Mouse (Mus musculus) hindbrain, postnatal 0 days (tissue): Measurements from ENCODE around the gene Prkg1. TPM values are rescaled to one million over a fixed set of nuclear protein-coding genes. Genes with fewer than 3 reads are reported as not detected.
A peak's percentile ranks its signal among the peaks of the same experiment; 100 is the strongest.
"Not testable (repeated sequence)": the region's sequence is repeated elsewhere in the genome, so short reads cannot be mapped to it uniquely, and the experiment has no call there.

Source experiments
- ATAC-seq: fragments of 200-750 bp; cut with Nextera tagmentation; 2 replicates; pipeline ENCODE4 v1.8.0; 2017; ENCODE audit warnings: mild to moderate bottlenecking, moderate TSS enrichment, moderate library complexity
- DNase-seq: peaks from one replicate; pipeline ENCODE4 v3.0.0-alpha.2; 2015; ENCODE audit warnings: low spot score
- H3K27ac ChIP-seq: fragments of 300-500 bp; sonication (generic); 2 replicates; pipeline ENCODE4 v1.5.1; 2014; ENCODE audit warnings: mild to moderate bottlenecking
- H3K27me3 ChIP-seq: fragments of 300-500 bp; sonication (generic); 2 replicates; pipeline ENCODE4 v1.6.1; 2014; ENCODE audit warnings: low read length, mixed read lengths; ENCODE audit not compliant: insufficient read depth
- H3K36me3 ChIP-seq: fragments of 300-500 bp; sonication (generic); 2 replicates; pipeline ENCODE4 v1.6.1; 2014; ENCODE audit warnings: low read length, mixed read lengths; ENCODE audit not compliant: insufficient read depth
- H3K4me1 ChIP-seq: fragments of 300-500 bp; sonication (generic); 2 replicates; pipeline ENCODE4 v1.6.1; 2014; ENCODE audit warnings: antibody characterized with exemption, low read length, mixed read lengths; ENCODE audit not compliant: insufficient read depth
- H3K4me2 ChIP-seq: fragments of 300-500 bp; sonication (generic); 2 replicates; pipeline ENCODE4 v1.6.1; 2014; ENCODE audit warnings: low read depth, mild to moderate bottlenecking, low read length, moderate library complexity, mixed read lengths
- H3K4me3 ChIP-seq: fragments of 300-500 bp; sonication (generic); 2 replicates; pipeline ENCODE4 v1.5.1; 2014; ENCODE audit warnings: low read length
- H3K9ac ChIP-seq: fragments of 300-500 bp; sonication (generic); replicated peaks from 2 replicates; pipeline ENCODE4 v1.6.1; 2014; ENCODE audit warnings: mild to moderate bottlenecking, low read length, moderate library complexity, mixed read lengths
- H3K9me3 ChIP-seq: fragments of 300-500 bp; sonication (generic); 2 replicates; pipeline ENCODE4 v1.6.1; 2016; ENCODE audit warnings: low read length, mixed read lengths
- CTCF ChIP-seq: IDR thresholded peaks from 2 replicates; pipeline ENCODE4 v1.5.1; 2016; ENCODE audit warnings: antibody characterized with exemption, control low read depth, low read depth
- WGBS: fragments of 180-500 bp; shearing (Covaris S2); extraction: QIAGEN DNeasy Blood & Tissue Kit; methylation state at CpG from one replicate; pipeline ENCODE4 v1.1.7; 2014; 5-methylcytosine and 5-hydroxymethylcytosine counted together
- polyA plus RNA-seq: library from polyadenylated mRNA; unstranded; fragments of >200 nt; fragmentation: Nextera tagmentation; extraction: Ambion mirVana; gene quantifications from 2 replicates; pipeline ENCODE4 v1.2.1, GENCODE M21; 2015
- total RNA-seq: library from RNA; depleted of rRNA; stranded (reverse); fragments of >200 nt; gene quantifications from 2 replicates; pipeline ENCODE4 v1.2.3, GENCODE M21; 2014

Gene Prkg1
- total and polyA plus RNA-seq, 2 experiments from 2014 or later: 5.3 to 8.6 TPM

DNA sequence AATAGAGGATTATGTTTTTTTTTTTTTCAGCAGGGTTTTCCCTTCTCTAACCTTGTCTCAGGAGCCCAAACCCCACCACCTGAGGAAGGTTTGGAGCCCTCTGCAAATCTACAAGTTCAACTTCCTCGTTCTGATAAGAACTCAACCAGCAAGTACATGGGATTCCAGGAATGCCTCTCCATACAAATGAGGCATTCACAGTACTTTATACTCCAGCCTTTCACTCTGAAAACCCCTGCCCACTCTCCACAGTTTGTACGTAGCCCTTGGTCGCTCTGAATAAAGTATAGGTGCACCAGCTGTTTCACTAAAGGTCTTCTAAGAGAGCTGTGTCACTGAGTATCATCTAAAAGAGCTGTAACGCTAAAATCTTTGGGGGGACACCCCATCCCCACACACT is 402.8 kb downstream of the Prkg1 start:
- Histone ChIP-seq H3K27ac (no peak overlapping the region), H3K27me3 (no peaks in the 10 kb centered on the region), H3K4me3 (no peak overlapping the region), H3K36me3 (no peaks in the 10 kb centered on the region), H3K4me2 (no peak overlapping the region), H3K4me1 (peaks cover 3% of the 10 kb centered on the region; the same call in 1 of the 2 replicates), H3K9ac (no peak overlapping the region), H3K9me3 (no peaks in the 10 kb centered on the region)
- WGBS: 65% methylated on average over 4 of the region's 4 CpGs
- TF ChIP-seq CTCF: no peak
- no peak for ATAC-seq
- DNase-seq: no peak

- 29% methylated on average over 5 of the region's 5 CpGs for WGBS
- no peaks in the 10 kb centered on the region for H3K9me3 ChIP-seq
- TF ChIP-seq CTCF: no peak
- H3K9ac ChIP-seq: no peak overlapping the region
- DNase-seq (peak; percentile 18), ATAC-seq (no peak)
- H3K36me3 ChIP-seq: no peaks in the 10 kb centered on the region
- H3K27me3 ChIP-seq: no peaks in the 10 kb centered on the region
- H3K4me1 ChIP-seq: peaks cover 3% of the 10 kb centered on the region; the same call in 1 of the 2 replicates
- H3K4me3 ChIP-seq: no peak overlapping the region
- 0 out of 2 replicates have a peak overlapping the region, but pooled peaks have one; percentile 5 for H3K4me2 ChIP-seq
- peak overlapping the region; percentile 5 for H3K27ac ChIP-seq
These were observed 403.3 kb downstream of the Prkg1 start for GRCm38 (mm10) chr19:31361575-31361974.

DNA sequence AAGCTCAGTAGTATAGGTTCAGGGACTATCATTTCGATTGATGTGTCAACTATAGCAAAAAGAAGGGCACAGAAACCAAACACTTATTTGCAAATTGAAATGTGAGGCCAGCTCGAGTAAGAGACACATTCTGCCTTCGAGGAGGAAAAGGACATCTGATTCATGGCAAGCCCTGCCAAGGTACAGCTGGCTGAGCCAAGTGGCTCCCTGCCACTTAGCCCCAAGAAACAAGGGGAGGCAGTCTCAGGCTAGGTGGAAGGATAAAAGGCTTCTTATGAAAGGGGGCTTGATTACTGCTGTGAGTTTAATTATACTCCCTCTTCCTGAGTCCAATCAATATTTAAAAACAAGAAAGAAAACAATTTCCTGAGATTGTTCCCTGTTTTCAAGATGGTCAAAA is 403.7 kb downstream of the Prkg1 start:
- 0 out of 2 replicates have a peak overlapping the region, but pooled peaks have one; percentile 5 for H3K4me2 ChIP-seq
- no peak for TF ChIP-seq CTCF
- H3K4me3 ChIP-seq: no peak overlapping the region
- no peaks in the 10 kb centered on the region for H3K36me3 ChIP-seq
- ATAC-seq: peak; percentile 66; the same call in 1 of the 2 replicates
- no peak overlapping the region for H3K9ac ChIP-seq
- H3K27ac ChIP-seq: peak overlapping the region; percentile 5
- no peaks in the 10 kb centered on the region for H3K27me3 ChIP-seq
- DNase-seq: peak; percentile 78
- H3K9me3 ChIP-seq: no peaks in the 10 kb centered on the region
- 36% methylated on average over 3 of the region's 3 CpGs for WGBS
- peaks cover 3% of the 10 kb centered on the region; the same call in 1 of the 2 replicates for H3K4me1 ChIP-seq

- no peak overlapping the region for H3K4me3 ChIP-seq
- WGBS: 71% methylated on average over 1 of the region's 1 CpGs
- H3K36me3 ChIP-seq: no peaks in the 10 kb centered on the region
- H3K9ac ChIP-seq: no peak overlapping the region
- H3K9me3 ChIP-seq: no peaks in the 10 kb centered on the region
- TF ChIP-seq CTCF: no peak
- no peak overlapping the region for H3K4me2 ChIP-seq
- H3K27ac ChIP-seq: no peak overlapping the region
- H3K27me3 ChIP-seq: no peaks in the 10 kb centered on the region
- DNase-seq (no peak), ATAC-seq (no peak)
- 0 out of 2 replicates have a peak, but pooled peaks cover 2% of the 10 kb centered on the region for H3K4me1 ChIP-seq
These were observed 409.9 kb downstream of the Prkg1 start for GRCm38 (mm10) chr19:31354959-31355358.

DNA sequence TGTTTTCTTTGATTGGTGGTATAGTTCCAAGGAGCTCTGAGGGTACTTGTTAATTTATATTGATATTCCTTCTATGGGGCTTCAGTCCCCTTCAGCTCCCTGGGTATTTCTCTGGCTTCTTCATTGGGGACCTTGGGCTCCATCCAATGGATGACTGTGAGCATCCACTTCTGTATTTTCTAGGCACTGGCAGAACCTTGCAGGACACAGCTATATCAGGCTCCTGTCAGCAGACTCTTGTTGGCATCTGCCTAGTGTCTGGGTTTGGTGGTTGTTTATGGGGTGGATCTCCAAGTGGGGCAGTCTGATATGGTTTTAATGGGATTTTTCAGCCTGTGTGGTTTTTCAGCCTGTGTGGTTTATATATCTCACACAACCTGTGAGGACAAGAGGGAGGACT is 412.0 kb downstream of the Prkg1 start:
- not testable (repeated sequence) for H3K4me2 ChIP-seq, H3K9me3 ChIP-seq, DNase-seq, H3K27ac ChIP-seq, H3K27me3 ChIP-seq, H3K4me3 ChIP-seq, H3K36me3 ChIP-seq, ATAC-seq, H3K9ac ChIP-seq, H3K4me1 ChIP-seq

DNA sequence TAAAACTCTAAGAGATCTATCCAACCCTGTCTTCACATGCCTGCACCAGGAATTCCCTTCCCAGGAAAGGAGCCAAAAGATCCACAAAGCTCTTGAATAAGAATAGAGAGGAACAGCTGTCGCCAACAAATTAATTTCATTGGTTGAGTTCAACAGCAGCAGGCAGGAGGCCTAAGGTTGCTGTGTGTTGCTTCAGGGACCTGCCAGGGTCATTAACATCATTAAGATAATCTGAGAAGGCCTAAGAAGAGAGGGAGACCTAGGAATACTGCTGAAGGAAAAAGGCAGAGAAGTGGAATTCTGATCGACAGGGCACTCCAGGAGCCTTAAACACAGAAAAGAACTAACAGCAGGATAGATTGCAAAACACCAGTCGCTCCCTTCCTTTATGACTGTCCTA is 413.0 kb downstream of the Prkg1 start:
- H3K4me1 ChIP-seq: 0 out of 2 replicates have a peak, but pooled peaks cover 2% of the 10 kb centered on the region
- H3K9me3 ChIP-seq: no peaks in the 10 kb centered on the region
- WGBS: 27% methylated on average over 3 of the region's 3 CpGs
- no peak overlapping the region for H3K9ac ChIP-seq
- ATAC-seq (no peak), DNase-seq (peak; percentile 59)
- H3K4me2 ChIP-seq: no peak overlapping the region
- H3K36me3 ChIP-seq: no peaks in the 10 kb centered on the region
- H3K27ac ChIP-seq: no peak overlapping the region
- no peak for TF ChIP-seq CTCF
- H3K27me3 ChIP-seq: no peaks in the 10 kb centered on the region
- no peak overlapping the region for H3K4me3 ChIP-seq

DNA sequence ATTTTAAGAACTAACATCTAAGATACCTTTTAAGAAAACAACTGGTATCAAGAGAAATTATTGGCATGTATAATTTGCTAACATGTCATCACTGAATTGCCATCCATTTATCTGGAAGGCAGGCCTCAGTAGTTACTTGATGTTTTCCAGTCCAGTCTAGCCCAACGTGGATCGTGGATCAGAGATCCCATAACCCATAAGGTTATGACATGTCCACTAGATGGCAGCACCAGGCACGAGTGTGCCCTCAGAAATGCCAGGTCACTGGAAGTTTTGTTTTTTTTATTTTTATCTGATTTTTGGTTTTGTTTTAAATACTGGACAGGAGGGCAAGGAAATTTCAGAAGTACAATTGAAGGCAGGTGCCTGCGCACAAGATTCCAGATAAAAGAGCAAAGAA is 422.7 kb downstream of the Prkg1 start:
- DNase-seq: peak; percentile 80
- TF ChIP-seq CTCF: peak; percentile 77
- peak; percentile 68; the same call in 1 of the 2 replicates for ATAC-seq
- no peak overlapping the region for H3K27ac ChIP-seq
- H3K9me3 ChIP-seq: no peaks in the 10 kb centered on the region
- no peak overlapping the region for H3K4me3 ChIP-seq
- H3K36me3 ChIP-seq: no peaks in the 10 kb centered on the region
- no peak overlapping the region for H3K9ac ChIP-seq
- WGBS: 25% methylated on average over 4 of the region's 4 CpGs
- no peaks in the 10 kb centered on the region for H3K4me1 ChIP-seq
- H3K4me2 ChIP-seq: no peak overlapping the region
- no peaks in the 10 kb centered on the region for H3K27me3 ChIP-seq
